Mouse (Mus musculus) spleen, postnatal 36 days (tissue): ENCODE measurements at regions not wholly inside any gene's neighbourhood (a gene's known extent, or its start where the extent isn't known, plus 50 kb on each side); places are given as distances from the start of the nearest gene placed in this dataset.

Source experiments
- DNase-seq, 2 experiments: peaks; one replicate each; pipeline ENCODE4 v3.0.0; 2022; ENCODE audit warnings: low spot score in 2 of 2, mixed read lengths in 1 of 2

DNA sequence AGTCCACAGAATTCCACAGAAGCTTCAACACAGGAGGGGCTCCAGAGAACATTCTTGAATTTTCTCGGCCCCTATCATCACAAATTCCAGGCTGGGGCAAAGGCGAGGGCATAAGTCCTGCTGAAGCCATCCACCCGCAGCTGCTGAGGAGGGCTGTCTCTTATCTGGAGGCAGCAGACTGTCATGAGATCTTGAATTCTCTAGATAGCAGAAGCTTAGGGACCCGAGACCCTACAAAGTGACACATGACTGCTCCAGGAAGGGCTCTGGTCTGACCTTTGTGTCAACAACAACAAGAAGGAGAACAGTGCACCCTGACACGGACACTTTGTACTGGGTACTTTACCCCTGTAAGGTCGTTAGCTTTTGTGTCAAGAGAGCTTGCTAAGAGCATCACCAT is 57.2 kb downstream of the Lao1 start:
- no peak for DNase-seq

DNA sequence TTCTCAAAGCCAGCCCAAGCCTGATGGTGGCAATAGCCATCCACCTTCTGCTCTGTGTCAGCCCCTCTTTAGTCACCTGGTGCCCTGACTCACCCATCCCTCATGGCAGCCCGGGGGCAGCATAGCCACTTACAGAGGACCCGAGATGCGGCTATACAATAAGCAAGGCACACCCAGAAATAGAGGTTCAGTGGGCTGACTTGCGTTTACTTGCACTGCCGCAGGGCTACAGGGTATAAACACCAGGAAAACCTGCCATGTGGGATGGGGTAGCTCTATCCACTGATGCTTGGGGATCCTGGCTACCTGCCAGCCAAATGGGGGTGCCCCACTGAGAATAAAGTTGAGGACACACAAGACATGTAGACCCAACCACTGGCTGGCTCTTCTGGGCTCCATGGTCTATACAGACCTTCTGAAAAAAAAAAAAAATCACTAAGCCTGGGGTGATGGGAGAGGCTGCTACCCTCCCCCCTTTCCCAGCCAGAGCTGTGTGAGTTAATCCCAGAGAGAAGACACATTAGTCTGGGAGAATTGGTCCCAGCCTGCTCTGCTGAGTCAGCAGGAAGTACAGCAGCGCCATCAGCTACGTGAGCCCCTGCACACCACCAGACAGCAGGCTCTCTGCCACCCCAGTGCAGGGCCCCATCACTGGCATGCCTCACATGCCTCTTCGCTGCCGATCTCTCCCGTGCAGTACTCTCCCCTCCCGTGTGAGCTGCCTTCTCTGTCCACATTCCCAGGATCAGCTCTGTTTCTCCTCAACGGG is 57.8 kb downstream of the Lao1 start:
- DNase-seq: no peak

DNA sequence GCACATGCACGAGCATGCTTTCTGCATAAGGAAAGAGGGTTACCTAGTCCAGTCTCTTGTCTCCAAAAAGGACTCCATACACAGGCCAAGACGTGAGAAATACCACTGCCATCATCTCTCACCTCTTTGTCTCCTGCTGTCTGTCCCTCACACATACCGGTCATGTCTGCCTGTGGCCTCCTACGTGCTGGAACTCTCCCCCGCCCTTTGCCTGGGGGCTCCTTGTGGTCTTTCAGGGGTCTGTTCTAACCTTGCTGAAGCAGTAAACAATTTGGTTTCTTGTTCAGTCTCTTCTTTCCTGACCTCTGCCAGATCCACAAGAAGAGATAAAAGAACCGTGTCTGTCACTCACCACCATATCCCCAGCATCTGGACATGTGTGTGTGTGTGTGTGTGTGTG is 61.0 kb downstream of the Lao1 start:
- DNase-seq: no peak

DNA sequence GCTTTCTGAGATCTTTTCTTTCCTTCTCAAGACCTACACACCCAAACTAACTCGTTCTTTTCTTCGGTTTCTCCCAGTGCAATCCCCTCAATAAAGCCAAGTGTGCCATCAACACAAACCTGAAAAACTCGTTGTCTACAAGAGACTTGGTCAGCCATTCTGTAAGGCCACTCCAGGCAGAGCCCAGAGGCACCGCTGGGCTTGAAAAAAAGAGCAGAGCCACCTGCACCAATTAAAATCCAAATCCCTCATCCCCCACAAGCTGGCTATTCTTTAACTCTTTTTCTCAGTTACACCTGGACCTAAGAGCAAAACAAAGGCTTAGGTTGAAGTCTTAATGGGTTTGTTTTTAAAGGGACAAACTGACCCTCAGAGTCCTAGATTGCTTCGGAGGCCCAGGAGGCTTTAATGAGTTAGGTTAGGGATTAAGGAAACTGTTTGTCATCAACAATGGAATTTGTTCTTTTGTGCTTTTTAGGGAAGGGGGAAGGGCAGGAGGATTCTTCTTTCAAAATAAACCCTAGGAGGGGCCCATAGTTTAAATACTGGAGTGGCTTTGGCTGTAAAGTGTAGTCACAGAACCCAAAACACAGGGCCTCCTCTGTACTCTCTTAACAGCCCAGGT is 65.0 kb downstream of the Lao1 start:
- DNase-seq: no peak

DNA sequence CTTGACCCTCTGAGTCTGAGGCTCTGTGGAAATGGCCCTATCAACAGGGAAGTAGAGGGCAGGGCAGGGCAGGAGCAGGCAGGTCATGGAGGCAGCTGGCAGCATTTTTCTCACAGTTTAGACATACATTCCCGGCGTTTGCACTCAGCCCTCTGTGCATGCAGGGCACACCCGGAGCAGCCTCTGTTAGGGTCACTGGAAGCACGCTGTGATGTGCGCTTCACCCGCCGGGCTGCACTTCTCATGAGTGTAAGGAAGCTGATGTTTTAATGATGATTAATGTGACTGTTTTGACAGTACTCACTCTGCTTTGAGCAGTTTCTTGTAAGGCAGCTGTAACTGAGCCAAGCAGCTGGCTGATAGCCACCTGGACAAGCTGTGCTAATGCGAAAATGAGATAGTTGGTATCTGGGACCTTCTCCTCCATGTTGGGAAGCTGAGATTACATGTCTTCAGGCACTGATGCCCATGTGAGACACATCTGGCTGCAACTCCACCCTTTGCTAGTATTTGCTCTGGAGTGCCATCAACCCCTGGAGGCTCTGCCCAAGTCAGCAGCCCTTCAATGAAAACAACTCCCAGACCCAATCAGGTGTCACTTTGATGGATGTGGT is 66.9 kb downstream of the Lao1 start:
- peak; percentile 8 to 11 for DNase-seq

DNA sequence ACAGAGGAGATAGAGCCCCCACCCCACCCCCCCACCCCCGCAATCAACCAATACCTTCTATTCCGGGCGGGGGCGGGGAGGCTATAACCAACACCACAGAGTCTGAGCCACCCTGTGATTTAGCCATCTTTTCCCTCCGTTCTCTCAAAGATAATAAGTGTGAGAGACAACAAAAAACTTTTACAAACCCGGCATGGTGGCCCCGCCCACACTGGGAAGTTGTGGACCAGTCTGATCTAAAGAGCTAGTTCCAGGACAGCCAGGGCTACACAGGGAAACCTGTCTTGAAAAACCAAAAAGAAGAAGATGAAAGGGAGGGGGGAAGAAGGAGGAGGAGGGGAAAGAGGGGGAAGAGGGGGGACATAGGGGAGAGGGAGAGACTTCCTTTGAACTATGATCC is 67.7 kb downstream of the Lao1 start:
- DNase-seq: no peak

DNA sequence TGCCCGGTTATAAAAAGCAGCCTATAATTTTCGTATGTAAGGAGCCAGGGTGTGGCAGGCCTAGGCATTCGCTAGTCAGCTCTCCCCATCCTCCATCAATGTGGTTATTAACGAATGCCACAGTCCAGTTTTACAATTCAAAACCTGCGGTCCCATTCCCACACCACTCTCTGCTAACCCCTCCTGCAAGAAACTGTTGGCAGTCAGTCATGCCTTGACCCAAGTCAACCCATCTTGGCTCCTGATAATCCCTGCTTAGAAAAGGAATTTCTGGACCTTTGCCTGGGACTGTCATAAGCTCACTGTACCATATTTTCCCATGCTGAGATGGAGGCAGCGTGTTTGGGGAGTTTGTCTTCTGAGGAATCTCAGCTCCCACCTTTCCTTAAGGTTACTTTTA is 68.4 kb downstream of the Lao1 start:
- DNase-seq: no peak

DNA sequence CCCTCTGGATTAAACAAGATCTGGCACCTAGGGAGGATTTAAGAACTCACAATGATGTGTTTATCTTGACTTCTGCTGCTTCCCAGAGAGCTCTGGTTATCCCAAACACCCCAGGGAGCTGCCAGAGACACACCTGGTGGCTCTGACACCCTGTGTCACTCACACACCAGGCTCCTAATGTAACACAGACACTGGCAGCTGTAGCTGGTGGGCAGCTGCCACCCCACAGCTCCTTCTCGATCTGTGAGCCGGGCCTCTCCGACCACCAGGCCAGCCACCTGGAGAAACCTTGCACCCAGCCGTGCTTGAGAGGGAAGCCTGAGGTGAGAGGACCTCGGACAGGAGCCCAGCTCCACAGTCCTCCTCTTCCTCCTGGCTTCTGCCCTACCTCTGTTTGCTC is 69.5 kb downstream of the Lao1 start:
- DNase-seq: no peak

DNA sequence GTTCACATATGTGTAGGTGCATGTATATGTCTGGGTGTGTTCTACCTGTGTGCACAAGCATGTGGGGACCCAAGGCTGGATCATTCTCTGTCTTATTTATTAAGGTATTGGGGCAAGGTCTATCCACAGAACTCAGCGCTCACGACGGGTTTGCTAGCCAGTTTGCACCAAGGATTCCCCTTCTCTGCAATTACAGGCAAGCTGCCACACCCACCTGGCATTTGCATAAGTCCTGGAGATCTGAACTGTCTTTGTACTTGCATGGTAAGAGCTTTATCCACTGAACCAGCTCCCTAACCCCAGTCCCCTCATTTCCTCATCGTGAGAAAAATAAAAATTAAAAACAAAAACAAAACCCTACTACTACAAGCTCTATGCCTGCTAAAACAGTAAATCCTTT is 71.6 kb downstream of the Lao1 start:
- no peak for DNase-seq

DNA sequence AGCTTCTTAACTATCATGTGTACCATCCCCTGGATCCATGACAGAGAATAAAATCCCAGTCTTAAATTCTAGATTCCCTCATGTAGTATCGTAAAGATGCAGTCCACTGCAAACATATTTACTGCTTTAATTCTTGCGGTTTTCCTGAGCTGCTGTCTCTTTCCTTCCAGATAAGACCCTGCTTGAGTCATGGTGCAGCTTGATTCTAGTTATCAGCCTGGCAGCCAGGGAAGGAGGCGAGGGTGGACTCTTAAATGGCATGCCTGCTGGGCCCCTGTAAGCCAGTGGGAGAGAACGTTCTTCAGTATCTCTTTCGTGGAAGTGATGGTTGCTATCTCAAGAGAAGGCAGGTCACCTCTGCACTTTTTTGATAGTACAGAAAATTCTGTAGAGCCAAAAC is 71.9 kb upstream of the Slc2a1 start:
- DNase-seq: no peak

DNA sequence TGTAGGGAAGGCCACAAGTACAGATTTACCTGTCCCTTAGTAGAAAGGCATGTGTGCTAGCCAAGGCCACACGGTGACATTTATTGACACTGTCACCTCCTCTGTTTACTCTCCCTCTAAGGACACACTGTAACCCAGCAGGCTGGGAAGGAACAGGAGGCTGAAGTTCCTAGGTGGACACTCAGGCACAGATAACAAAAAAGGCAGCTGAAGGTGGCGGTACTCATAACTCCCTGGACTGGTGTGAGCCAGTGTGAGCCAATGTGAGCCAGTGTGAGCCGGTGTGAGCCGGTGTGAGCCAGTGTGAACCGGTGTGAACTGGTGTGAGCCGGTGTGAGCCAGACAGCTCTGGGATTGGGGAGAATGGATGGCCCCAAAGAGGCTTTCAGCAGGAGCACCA is 68.5 kb upstream of the Slc2a1 start:
- DNase-seq: no peak

DNA sequence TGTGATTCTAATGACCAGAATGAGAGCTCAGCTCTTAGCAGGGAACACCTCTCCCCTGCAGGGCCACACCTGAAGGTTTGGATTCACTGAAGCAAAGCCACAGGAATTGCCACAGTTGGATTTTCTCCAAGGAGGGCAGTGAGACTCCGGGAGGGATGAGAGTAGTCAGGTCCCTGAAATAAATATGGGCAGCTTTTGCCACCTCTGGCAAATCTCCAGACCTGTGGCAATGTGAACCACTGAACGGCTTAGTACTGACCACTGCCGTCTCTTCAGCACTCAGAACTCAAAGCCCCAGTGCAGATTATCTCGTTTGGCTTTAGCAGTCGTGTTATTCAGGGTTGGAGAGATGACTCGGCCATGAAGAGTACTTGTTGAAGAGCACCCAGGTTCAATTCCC is 66.9 kb upstream of the Slc2a1 start:
- DNase-seq: no peak

DNA sequence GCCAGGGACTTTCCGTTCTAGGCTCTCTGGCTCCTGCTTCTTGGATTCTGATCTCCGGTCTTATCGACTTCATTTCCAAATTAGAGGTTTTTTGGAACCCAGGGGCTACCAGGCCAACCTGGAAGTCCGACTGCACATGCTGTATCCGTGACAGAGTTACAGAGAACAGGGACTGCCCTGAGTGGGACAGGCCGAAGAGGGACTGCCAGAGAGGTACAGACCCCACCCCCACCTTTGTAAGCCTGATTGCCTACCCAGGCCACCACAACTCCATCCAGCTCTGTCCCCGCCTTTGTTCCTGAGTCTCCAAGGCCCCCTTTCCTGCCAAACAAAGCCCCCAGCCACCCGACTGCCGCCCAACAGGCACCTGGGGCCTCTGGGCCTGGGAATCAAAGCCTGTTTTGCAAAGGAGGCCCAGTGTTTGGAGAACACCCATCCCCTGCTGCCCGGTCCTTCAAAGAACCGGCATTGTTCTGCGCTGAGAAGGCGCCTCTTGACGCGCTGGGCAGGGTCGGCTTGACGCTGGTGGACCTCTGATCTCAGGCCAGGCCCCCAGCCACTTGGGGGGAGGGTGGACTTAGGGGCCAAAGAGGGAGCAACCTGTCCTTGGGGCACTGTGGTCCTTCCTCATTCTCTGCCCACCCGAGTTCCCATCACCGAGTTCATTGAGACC is 64.4 kb upstream of the Slc2a1 start:
- no peak for DNase-seq

DNA sequence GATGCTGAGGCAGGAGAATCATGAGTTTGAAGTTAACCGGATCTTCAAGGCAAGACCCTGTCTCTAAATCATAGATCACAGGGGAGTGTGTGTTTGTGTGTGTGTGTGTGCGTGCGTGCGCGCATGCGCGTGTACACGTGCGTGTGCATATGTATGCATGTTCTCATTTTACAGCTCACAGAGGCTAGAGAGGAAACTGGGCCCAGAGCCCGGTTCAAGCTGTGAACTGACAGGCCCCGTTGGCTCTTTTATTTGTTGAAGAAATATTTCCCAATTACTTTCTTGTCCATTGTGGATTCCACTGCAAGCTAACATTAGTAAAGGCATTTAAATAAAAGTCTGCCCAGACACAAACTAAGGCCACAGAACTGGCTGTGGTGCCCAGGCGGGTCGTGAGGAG is 63.7 kb upstream of the Slc2a1 start:
- no peak for DNase-seq

DNA sequence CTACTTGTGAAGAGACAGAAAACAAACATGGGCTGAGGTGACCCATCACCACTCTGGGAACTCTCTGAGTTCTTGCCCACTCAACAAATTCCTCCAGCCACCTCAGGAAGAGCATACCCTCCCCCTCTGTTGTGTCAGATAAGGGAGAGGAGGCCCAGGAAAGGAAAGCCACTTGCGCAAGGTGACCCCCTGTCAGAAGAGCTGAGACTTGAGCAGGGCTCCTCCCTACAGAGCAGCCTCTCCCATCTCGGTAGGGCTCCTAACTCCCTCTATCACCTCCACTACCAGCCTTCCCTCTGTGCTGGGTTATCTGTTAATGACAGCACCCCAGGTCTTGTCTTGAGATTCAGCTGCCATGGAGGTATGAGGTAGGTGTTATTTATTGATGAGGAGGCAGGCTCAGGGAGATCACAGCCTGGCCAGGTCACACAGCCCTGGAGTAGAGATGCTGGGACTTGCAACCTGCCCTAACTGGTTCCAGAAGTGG is 57.6 kb upstream of the Slc2a1 start:
- no peak for DNase-seq

DNA sequence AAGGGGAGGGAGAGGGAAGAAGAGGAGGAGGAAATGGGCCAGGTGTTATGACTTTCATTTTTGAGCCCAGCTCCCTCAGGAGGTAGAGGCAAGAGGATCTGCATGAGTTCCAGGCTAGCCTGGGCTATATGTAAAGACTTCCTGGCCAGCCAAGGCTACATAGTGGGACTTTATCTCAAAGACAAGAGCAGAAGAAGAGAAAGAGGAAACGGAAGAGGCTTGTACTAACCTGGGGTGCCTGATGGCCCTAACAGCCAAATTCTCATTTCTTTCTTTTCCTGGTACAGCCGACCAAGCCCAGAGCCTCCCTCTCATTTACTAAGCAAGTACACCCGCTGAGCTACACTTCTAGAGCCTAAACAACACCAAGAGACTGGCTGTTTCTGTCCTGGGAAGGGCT is 56.0 kb upstream of the Slc2a1 start:
- no peak for DNase-seq

DNA sequence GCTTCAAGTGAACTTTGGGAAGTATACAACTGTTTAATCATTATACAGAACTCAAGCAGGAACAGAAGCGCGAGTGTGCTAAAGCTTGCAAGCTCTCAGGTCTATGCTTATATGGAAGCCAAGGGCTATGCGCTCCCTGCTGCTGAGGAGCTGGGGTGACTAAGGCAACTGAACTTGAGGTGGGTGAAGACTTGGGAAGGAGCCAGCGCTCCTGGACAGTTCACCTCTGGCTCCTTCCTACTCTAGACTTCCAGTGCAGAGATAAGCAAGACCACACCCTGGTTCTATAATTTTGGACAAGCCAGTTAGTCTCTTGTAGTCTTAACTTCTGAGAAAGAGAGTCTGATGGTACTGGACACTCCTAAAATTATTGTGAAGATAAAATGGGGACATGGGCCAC is 55.3 kb upstream of the Slc2a1 start:
- DNase-seq: no peak

DNA sequence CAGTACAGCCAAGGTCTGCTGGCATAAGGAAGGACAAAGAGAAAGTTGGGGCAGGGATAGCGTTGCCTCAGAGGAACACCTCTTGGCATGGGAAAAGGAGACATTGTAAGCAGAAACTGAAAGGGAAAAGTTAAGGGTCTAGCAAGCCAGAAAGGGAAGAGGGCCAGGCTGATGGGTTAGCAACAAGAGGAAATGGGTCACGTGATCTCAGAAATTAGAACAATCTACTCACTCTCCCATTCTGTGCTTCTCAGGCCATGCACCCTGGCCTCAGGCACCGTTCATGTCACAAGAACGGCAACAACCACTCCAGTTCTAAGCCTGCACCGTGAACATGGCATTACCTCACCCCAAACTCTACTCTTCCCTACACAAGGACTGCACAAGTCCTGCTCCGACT is 54.8 kb upstream of the Slc2a1 start:
- no peak for DNase-seq

DNA sequence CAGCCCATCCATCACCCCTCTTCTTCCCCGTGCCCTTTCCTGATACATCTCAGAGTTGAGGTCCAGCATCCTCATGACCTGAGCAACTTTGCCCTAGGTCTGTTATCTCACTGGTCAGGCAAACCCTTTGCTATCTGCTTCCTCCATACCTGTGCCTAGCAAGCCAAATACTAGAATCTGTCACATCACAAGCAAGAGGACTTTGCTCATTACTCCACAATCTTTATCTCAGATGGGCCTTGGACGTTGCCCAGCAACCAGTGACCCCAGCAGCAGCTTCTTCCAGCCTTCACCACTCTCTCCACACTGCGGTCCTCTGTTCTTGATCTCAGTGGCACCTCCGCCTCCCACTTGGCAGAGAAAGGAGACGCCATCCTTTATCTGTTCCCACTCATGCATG is 54.4 kb upstream of the Slc2a1 start:
- DNase-seq: no peak

DNA sequence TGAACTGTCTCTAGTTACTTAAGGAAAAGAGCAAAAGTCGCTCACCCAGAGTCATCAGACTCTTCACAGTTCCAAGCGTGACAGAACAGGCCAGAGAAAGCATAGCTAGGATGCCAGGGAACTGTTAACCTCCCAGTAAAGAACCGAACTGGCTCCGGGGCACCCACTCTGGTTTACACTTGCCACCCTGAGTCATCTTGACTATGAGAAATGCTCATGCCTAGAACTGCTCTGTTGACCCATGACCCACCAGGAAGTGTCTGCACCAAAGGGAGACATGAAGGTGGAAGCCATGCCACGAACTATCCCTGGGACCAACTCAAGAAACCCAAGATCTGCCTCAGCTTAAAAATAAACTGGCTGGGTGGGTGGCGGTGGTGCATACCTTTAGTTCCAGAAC is 51.3 kb upstream of the Slc2a1 start:
- DNase-seq: no peak

DNA sequence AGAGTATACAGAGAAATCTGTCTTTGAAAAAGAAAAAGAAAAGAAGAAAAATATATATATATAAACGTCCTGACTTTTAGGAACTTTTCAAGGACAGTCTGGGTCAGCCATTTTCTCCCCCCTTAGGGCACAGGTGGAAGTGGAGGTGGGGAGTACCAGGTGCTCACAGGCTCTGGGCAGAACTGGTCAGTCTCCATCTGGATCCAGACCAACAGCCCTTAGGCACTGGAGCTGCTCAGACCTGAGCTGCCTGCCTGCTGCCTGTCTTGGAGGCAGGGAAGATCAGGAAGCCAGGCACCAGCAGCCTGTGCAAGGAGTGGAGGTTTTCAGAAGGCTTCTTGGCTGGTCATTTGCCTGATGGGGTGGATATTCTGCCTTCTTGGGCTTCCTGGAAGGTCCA is 50.7 kb upstream of the Slc2a1 start:
- no peak for DNase-seq
